ENCODE assay signal across 20 mouse cellular contexts in genomic region chr13:119476631-119477030, GRCm38 (mm10). TPM values are rescaled to one million over a fixed set of nuclear protein-coding genes. Genes with fewer than 3 reads are reported as not detected.
"Had no signal": no experiment of that assay in that cellular context is flagged by ENCODE, and none has a peak within 500 bp of the region (broad histone marks: within the 10 kb centered on the region; RNA-seq: fewer than 3 reads in every experiment).

No protein-coding gene starts in this region.

- H3K4me2 ChIP-seq: liver, embryonic 11.5 days; liver, embryonic 13.5 days; liver, embryonic 15.5 days; lung, embryonic 15.5 days; midbrain, embryonic 11.5 days; neural tube, embryonic 12.5 days; stomach, embryonic 15.5 days had no signal

- H3K4me1 ChIP-seq: liver, embryonic 13.5 days; liver, embryonic 15.5 days; lung, embryonic 15.5 days; neural tube, embryonic 12.5 days; stomach, embryonic 15.5 days had no signal

- H3K27ac ChIP-seq: liver, embryonic 13.5 days; liver, embryonic 15.5 days; lung, embryonic 15.5 days; macrophage; neural tube, embryonic 12.5 days; stomach, embryonic 15.5 days; stomach, postnatal 0 days had no signal

- H3K27me3 ChIP-seq: liver, embryonic 13.5 days; liver, embryonic 15.5 days; lung, embryonic 15.5 days; neural tube, embryonic 12.5 days; stomach, embryonic 15.5 days had no signal

- H3K4me3 ChIP-seq: liver, embryonic 13.5 days; liver, embryonic 15.5 days; lung, embryonic 15.5 days; neural tube, embryonic 12.5 days; stomach, embryonic 15.5 days had no signal

- ATAC-seq: liver, postnatal 0 days; lung, postnatal 0 days; midbrain, embryonic 16.5 days had no signal

- H3K9me3 ChIP-seq: liver, embryonic 13.5 days; liver, embryonic 15.5 days; lung, embryonic 15.5 days; neural tube, embryonic 12.5 days; stomach, embryonic 15.5 days had no signal

- H3K9ac ChIP-seq: liver, embryonic 13.5 days; liver, embryonic 15.5 days; liver, postnatal 0 days; lung, embryonic 15.5 days; neural tube, embryonic 12.5 days; stomach, embryonic 15.5 days had no signal

- DNase-seq: liver; liver, embryonic 13.5 days; liver, postnatal 0 days; lung, adult 2 months; midbrain, embryonic 14.5 days; right cerebral cortex, adult 18-20 months; thymus, adult 2 months; thymus, postnatal 25 days; thymus, postnatal 4 days had no signal

RNA-seq across cellular contexts. Expression of gene 3110070M22Rik, which starts 11.6 kb away (rescaled TPM):
- total RNA-seq: monocyte, adult 5-6 weeks had no signal
